Mouse (Mus musculus): Measurements from ENCODE around the gene Cdkal1. TPM values are rescaled to one million over a fixed set of nuclear protein-coding genes. Genes with fewer than 3 reads are reported as not detected.

The Cdkal1 gene
- polyA plus RNA-seq, 1 experiment, result 7.2 TPM

DNA sequence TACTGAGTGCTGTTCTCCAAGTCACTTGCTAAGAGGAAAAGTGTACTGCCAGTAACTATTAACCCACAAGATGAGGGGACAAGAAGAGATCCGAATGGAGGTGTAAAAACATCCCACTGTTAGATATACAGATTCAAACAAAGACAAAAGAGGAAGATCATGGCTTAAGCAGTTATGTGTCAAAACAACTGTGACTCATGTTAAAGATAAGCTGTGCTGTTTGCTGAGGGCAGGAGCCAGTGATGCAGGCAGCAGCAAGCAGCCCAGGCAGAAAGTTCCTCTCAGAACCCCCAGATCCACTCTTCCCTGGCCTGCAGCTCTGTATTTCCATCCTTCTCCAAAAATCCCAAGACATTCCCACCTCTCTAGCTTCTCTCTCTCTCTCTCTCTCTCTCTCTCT is 230.5 kb downstream of the Cdkal1 start:
- no peak for DNase-seq (ENCODE audit: low read depth)
- TF ChIP-seq POLR2A (IDR thresholded peaks at IDR 0.05; ENCODE audit: borderline replicate concordance, extremely low read depth, insufficient read depth, insufficient read length, poor library complexity, severe bottlenecking), result no peak
- no peak for TF ChIP-seq CTCF (IDR thresholded peaks at IDR 0.05; ENCODE audit: borderline replicate concordance, extremely low read depth, insufficient read depth, insufficient read length)

DNA sequence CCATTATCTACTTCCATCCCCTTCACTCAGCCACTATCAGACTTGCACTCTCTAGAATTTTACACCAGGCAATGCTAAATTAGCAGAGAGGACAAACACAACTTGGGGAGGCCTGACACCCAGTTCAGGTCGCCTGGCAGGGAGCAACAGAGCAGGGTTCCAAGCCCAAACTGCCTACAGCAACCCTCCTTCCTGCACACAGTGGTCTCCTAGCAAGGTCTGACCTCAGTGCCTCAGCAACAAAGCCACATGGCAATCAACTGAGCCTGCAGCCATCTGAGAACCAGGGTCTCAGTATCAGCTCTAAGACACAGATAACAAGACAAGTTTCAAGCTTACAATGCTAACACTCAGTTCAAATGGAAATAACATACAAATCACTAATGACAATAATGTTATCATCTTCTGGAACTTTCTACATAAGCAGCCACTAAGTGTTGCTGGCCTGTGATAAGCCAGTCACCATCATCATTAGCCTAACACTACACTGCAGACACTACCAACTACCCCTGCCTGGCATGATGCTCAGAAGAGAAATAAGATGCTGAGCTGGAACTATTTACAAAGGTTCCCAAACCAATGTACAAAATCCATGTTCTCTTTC is 231.7 kb downstream of the Cdkal1 start:
- TF ChIP-seq CTCF (IDR thresholded peaks at IDR 0.05; ENCODE audit: borderline replicate concordance, extremely low read depth, insufficient read depth, insufficient read length) (no peak), POLR2A (IDR thresholded peaks at IDR 0.05; ENCODE audit: borderline replicate concordance, extremely low read depth, insufficient read depth, insufficient read length, poor library complexity, severe bottlenecking) (no peak)
- no peak for DNase-seq (ENCODE audit: low read depth)

DNA sequence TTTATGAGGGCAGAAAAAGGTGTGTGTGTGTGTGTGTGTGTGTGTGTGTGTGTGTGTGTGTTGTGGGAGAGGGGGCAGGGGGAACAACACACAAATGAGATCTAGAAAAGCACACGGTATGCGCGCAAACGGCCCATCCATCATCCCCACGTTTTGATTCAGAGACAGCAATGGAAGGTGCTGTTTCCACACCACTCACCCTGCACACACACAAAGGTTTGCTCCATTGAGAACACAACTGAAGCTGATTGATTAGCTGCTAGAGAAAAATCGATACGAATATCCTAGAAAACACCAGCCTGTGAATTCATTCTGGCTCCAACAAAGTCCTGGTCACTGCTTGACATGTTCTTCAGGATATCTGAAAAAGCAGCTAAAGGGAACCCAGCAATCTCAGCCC is 233.6 kb downstream of the Cdkal1 start:
- TF ChIP-seq POLR2A (IDR thresholded peaks at IDR 0.05; ENCODE audit: borderline replicate concordance, extremely low read depth, insufficient read depth, insufficient read length, poor library complexity, severe bottlenecking) (no peak), CTCF (IDR thresholded peaks at IDR 0.05; ENCODE audit: borderline replicate concordance, extremely low read depth, insufficient read depth, insufficient read length) (no peak)
- DNase-seq (ENCODE audit: low read depth), result peak; percentile 37

DNA sequence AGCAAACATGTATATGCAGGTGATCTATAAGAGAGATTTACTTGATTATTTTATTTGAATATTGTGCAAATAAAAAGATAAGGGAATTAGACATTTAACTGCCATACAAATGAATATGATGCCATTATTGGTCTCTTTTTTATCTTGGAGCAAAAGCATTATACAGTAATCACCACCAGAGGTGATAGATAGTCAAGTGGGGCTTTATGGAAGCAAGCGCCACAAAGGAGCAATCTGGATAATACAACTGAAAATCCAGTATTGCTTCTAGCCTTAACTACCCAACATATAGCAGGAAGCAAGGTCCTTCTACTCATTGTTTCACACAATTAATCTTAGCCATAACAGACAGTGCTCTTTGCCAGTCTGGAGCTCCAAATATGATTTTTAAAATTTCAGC is 234.1 kb downstream of the Cdkal1 start:
- TF ChIP-seq POLR2A (IDR thresholded peaks at IDR 0.05; ENCODE audit: borderline replicate concordance, extremely low read depth, insufficient read depth, insufficient read length, poor library complexity, severe bottlenecking) (no peak), CTCF (IDR thresholded peaks at IDR 0.05; ENCODE audit: borderline replicate concordance, extremely low read depth, insufficient read depth, insufficient read length) (no peak)
- no peak for DNase-seq (ENCODE audit: low read depth)

- peak; percentile 28 for DNase-seq (ENCODE audit: low read depth)
These were observed 234.6 kb downstream of the Cdkal1 start for GRCm38 (mm10) chr13:29620826-29621225.

GRCm38 (mm10) chr13:29616654-29617171 is 238.8 kb downstream of the Cdkal1 start:
- no peak for DNase-seq (ENCODE audit: low read depth)
- TF ChIP-seq CTCF (IDR thresholded peaks at IDR 0.05; ENCODE audit: borderline replicate concordance, extremely low read depth, insufficient read depth, insufficient read length) (no peak), POLR2A (IDR thresholded peaks at IDR 0.05; ENCODE audit: borderline replicate concordance, extremely low read depth, insufficient read depth, insufficient read length, poor library complexity, severe bottlenecking) (no peak)

More at GRCm38 (mm10) chr13:29620826-29621225, 234.6 kb downstream of the Cdkal1 start:
- TF ChIP-seq CTCF (IDR thresholded peaks at IDR 0.05; ENCODE audit: borderline replicate concordance, extremely low read depth, insufficient read depth, insufficient read length) (no peak), POLR2A (IDR thresholded peaks at IDR 0.05; ENCODE audit: borderline replicate concordance, extremely low read depth, insufficient read depth, insufficient read length, poor library complexity, severe bottlenecking) (no peak)

DNA sequence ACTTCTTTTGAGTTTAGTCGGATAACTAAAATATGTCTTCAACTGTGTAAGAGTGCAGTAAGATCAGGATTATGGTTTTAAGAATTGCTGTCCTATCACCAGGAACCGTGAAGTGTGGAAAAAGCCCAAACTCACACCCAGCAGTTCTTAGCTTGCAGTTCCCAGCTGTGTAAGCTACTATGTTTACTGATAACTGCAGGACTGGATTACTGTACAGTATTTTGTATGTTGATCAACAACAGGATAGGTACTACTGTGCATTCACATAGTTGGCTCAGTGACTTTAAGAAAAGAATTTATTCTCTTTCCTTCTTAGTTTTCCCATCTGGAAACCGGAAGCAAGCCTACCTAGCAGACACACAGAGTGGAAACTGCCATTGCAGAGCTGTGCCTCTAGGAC is 239.5 kb downstream of the Cdkal1 start:
- no peak for TF ChIP-seq CTCF (IDR thresholded peaks at IDR 0.05; ENCODE audit: borderline replicate concordance, extremely low read depth, insufficient read depth, insufficient read length)
- no peak for TF ChIP-seq POLR2A (IDR thresholded peaks at IDR 0.05; ENCODE audit: borderline replicate concordance, extremely low read depth, insufficient read depth, insufficient read length, poor library complexity, severe bottlenecking)
- DNase-seq (ENCODE audit: low read depth), result no peak

DNA sequence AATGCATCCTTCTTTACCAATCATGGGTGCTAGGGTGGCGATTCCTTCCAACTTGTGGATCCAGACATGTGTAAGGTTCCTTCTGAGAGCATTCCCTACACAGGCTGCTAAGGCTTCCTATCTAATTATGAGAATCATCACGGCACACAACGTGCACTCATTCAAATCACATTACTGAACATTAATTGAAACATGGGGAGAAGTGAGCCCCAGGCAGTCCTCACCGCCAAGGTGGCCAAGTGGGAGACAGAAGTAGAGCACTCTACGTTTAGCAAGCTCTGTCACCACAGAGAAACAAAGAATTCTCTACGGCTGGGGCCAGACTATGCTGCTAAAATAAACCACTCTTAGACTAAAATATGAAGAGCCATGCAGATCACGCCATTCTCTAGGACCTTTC is 240.4 kb downstream of the Cdkal1 start:
- TF ChIP-seq POLR2A (IDR thresholded peaks at IDR 0.05; ENCODE audit: borderline replicate concordance, extremely low read depth, insufficient read depth, insufficient read length, poor library complexity, severe bottlenecking), result no peak
- no peak for TF ChIP-seq CTCF (IDR thresholded peaks at IDR 0.05; ENCODE audit: borderline replicate concordance, extremely low read depth, insufficient read depth, insufficient read length)
- DNase-seq (ENCODE audit: low read depth), result peak; percentile 31

DNA sequence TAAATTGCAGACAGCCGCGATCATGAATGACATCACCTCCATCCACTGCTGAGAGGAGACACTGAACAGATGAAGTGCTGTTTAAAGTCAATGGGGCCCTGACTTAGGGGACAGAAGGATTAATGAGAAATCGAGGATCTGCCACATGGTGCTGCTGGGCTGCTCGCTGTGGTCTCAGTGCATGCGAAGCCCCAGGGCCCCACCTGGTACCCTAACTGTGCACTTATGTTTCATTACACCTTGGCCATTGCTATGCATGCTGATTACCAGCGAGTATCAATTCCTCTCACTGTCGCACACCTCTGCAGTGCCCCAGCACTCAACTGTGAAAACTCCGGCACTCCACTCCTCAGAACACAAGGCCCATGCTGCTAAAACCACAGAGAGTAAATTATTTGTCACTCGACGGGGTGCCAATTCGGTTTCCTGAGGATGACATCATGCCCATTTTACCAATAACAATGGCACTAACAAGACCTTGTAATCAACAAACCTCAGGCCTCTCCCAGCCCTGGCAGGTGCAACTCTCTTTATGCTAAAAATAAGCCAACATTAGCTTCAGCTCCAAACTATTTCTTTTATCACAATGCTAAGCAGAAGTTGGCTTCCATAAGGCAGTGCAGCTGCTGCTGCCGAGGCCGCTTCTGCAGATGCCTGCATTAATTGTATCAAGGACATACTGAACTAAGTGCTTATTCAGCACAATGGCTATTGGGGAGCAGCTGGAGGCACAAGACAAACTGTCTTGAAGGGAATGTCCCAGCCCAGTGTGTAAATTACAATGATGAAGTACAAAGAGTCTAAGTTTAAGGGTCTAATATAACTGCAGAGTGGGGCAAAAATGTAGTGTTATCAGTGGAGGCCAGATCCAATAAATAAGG is 245.2 kb downstream of the Cdkal1 start:
- DNase-seq (ENCODE audit: low read depth), result peak; percentile 95
- TF ChIP-seq CTCF (IDR thresholded peaks at IDR 0.05; ENCODE audit: borderline replicate concordance, extremely low read depth, insufficient read depth, insufficient read length), result no peak
- no peak for TF ChIP-seq POLR2A (IDR thresholded peaks at IDR 0.05; ENCODE audit: borderline replicate concordance, extremely low read depth, insufficient read depth, insufficient read length, poor library complexity, severe bottlenecking)

- DNase-seq (ENCODE audit: low read depth), result peak; percentile 76
- TF ChIP-seq POLR2A (IDR thresholded peaks at IDR 0.05; ENCODE audit: borderline replicate concordance, extremely low read depth, insufficient read depth, insufficient read length, poor library complexity, severe bottlenecking), result no peak
- TF ChIP-seq CTCF (IDR thresholded peaks at IDR 0.05; ENCODE audit: borderline replicate concordance, extremely low read depth, insufficient read depth, insufficient read length), result no peak
These were observed 246.0 kb downstream of the Cdkal1 start for GRCm38 (mm10) chr13:29609441-29609840.

DNA sequence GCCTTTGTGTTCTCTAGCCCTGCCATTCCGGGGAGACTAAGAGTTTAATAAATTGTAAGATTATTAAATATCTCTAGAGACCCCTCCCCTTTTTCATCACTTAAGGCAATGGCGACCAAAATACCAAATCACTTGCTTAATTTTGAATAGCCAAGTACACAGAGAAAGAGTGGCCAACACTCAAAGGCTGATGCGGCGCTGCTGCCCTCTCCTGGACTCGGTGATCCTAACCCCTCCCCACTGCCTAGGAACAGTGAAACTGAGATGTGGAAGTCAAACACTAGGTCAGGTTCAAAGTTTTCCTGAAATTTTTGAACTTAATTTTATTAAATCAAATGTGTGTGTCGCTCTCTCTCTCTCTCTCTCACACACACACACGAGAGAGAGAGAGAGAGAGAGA is 251.2 kb downstream of the Cdkal1 start:
- DNase-seq (ENCODE audit: low read depth), result peak; percentile 90
- TF ChIP-seq CTCF (IDR thresholded peaks at IDR 0.05; ENCODE audit: borderline replicate concordance, extremely low read depth, insufficient read depth, insufficient read length) (peak; percentile 94), POLR2A (IDR thresholded peaks at IDR 0.05; ENCODE audit: borderline replicate concordance, extremely low read depth, insufficient read depth, insufficient read length, poor library complexity, severe bottlenecking) (no peak)

Measured in brain, embryonic 14.5 days (tissue).